8 mouse cellular contexts compared by ENCODE assay signal in the genomic region with DNA sequence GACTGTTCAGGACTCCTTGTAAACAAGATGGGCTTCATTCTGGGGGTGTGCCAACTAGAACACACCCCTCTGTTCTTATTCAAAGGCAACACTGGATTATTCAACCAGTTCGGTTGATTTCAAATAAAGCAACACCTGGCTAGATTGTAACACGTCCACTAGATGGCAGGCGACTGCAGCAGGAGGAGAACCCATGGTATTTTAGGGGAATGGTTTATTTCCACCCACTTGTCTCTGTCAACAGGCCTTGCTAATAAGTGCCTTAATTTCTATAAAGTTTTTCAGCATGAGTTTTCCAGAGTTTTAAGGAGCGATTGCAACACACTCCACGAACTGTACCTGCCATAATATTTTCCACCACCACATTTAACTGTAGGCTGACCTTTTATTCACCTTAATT.
DNase-seq lines count a peak whose midpoint lies in the region; TF ChIP-seq lines count a peak whose summit lies in the region.

No protein-coding gene starts in this region.

- no peaks in the 10 kb centered on the region for H3K36me3 ChIP-seq in C2C12 (ENCODE audit: control insufficient read depth, insufficient read depth)

- no peak overlapping the region for H3K27ac ChIP-seq in cerebellum, adult 2 months (ENCODE audit: insufficient read depth, low read length)

- H3K27me3 ChIP-seq in C2C12 (ENCODE audit: control insufficient read depth, insufficient read depth, insufficient read length): no peaks in the 10 kb centered on the region
- no peaks in the 10 kb centered on the region for H3K27me3 ChIP-seq in cerebellum, adult 2 months (ENCODE audit: control insufficient read depth, insufficient read depth, low read length)

- no peak overlapping the region for H3K4me3 ChIP-seq in C2C12 (ENCODE audit: insufficient read depth, poor library complexity, severe bottlenecking)
- H3K4me3 ChIP-seq in cerebellum, adult 2 months (replicated peaks; ENCODE audit: insufficient read depth, low read depth, low read length): no peak overlapping the region

- H3ac ChIP-seq in C2C12 (ENCODE audit: control insufficient read depth, insufficient read length, low read depth): no peak overlapping the region

- no peaks in the 10 kb centered on the region for H3K79me3 ChIP-seq in C2C12 (ENCODE audit: low read depth)

- DNase-seq in gastrocnemius, adult 18-20 months (ENCODE audit: low spot score): peak; percentile 5
- no peak for DNase-seq in gastrocnemius, postnatal 25 days
- peak; percentile 37 to 50 for DNase-seq in cerebellum, adult 2 months
- peak; percentile 66 for DNase-seq in forelimb bud, embryonic 11.5 days (ENCODE audit: low read depth, low spot score)
- peak; percentile 9 for DNase-seq in layer of hippocampus, adult 9-10 months (ENCODE audit: low spot score)
- DNase-seq in lung, postnatal 14 days: peak; percentile 60
- DNase-seq in thymus, postnatal 14 days: peak; percentile 22

- no peak for TF ChIP-seq POLR2A in cerebellum, adult 2 months (IDR thresholded peaks at IDR 0.05; ENCODE audit: borderline replicate concordance, insufficient read depth, low read length)

- H3K79me2 ChIP-seq in C2C12 (ENCODE audit: control insufficient read depth, insufficient read depth): no peaks in the 10 kb centered on the region

- WGBS in cerebellum, adult 2 months: 18% methylated on average over 5 of the region's 5 CpGs

- no peaks in the 10 kb centered on the region for H3K4me1 ChIP-seq in cerebellum, adult 2 months (ENCODE audit: control insufficient read depth, insufficient read depth, low read length)

- TF ChIP-seq CTCF in C2C12 (IDR thresholded peaks at IDR 0.05; ENCODE audit: control insufficient read depth, insufficient read depth, insufficient read length): peak; percentile 33
- TF ChIP-seq CTCF in cerebellum, adult 2 months (IDR thresholded peaks at IDR 0.05; ENCODE audit: borderline replicate concordance, insufficient read depth, low read depth, low read length): peak; percentile 87

TF ChIP-seq in C2C12, 6 proteins besides CTCF, POLR2A, EP300 and RAD21:
- TF ChIP-seq USF1 (IDR thresholded peaks at IDR 0.05; ENCODE audit: low read depth) (no peak), CEBPB (IDR thresholded peaks at IDR 0.05; ENCODE audit: low read depth) (no peak), MYOG (IDR thresholded peaks at IDR 0.05; ENCODE audit: control insufficient read depth, extremely low read depth, insufficient read length) (no peak), MAX (IDR thresholded peaks at IDR 0.05) (no peak), FOSL1 (IDR thresholded peaks at IDR 0.05; ENCODE audit: insufficient read depth, low read length, poor library complexity, severe bottlenecking) (no peak), MYOD1 (IDR thresholded peaks at IDR 0.05; ENCODE audit: control insufficient read depth, insufficient read length, low read depth) (no peak)
